Mouse (Mus musculus) adrenal gland, postnatal 10 days (tissue): ENCODE measurements around the gene Gm49673. TPM values are rescaled to one million over a fixed set of nuclear protein-coding genes. Genes with fewer than 3 reads are reported as not detected.
"Not testable (repeated sequence)": the region's sequence is repeated elsewhere in the genome, so short reads cannot be mapped to it uniquely, and the experiment has no call there.

ENCODE experiments used
- DNase-seq: peaks from one replicate; pipeline ENCODE4 v3.0.0; 2021; ENCODE audit warnings: mixed read lengths
- long read RNA-seq, 2 experiments: library from polyadenylated mRNA; stranded (forward); transcript quantifications; one replicate each; pipeline ENCODE4 v2.0.0; 2021
- total RNA-seq, 2 experiments: library from RNA; stranded (reverse); gene quantifications; 2 replicates each; pipeline ENCODE4 v1.2.3; 2021

Gm49673 gene
- under 1 TPM in 1 of 2 experiments, not detected in 1; 0.39 TPM for total RNA-seq
- long read RNA-seq, experiment 1, partial matches to known transcripts, result 3 of 10 reads
- long read RNA-seq, experiment 1, other reads (novel, unspliced or antisense), result 7 of 10 reads
- long read RNA-seq, experiment 2, partial matches to known transcripts, result 2 of 9 reads
- long read RNA-seq, experiment 2, other reads (novel, unspliced or antisense), result 7 of 9 reads

DNA sequence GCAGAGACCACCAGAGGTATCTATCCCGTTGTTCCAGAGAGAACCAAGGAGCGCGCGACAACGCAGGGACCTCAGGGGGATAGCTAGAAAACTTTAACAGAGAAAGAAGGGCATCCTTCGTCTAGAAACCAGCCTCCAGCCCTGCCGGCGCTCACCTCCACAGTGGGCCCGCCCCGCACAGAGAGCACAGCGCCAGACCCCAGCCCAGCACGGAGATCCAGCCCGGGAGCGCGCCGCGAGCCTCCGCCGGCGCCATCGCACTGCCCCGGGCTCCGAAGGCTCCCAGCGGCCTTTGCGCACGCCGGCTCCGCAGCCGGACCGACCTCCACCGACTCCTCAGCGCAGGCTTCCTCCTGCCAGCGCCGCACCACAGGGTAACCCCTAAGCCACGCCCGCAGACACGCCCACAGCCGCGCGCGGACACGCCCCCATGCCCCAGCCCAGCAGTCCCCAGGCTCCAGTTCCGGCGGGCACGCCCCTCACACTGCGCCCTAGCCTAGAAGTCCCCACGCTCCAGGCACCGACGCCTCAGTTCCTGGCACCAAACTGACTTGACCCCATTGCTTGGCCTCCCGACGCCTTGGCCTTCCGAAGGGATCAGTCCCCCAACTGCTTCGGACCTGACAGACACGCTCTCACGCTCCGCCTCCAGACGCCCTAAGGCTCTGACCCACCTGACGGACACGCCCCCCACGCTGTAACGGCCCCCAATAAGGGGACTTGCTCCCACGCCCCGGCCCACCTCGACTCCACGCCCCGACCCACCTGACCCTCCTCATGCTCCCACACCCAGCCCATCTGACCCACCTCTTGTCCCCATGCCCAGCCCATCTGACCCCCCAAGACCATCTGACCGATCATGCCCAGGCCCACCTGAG, at the start of gene Gm49673, which contains the start of gene Rnaset2a:
TSS of gene Gm49673 (minus strand) at position 350 of the 878 bp plus-strand sequence.
TSS of gene Rnaset2a (minus strand) at position 659 of the 878 bp plus-strand sequence.
- peak; percentile 43 for DNase-seq

DNA sequence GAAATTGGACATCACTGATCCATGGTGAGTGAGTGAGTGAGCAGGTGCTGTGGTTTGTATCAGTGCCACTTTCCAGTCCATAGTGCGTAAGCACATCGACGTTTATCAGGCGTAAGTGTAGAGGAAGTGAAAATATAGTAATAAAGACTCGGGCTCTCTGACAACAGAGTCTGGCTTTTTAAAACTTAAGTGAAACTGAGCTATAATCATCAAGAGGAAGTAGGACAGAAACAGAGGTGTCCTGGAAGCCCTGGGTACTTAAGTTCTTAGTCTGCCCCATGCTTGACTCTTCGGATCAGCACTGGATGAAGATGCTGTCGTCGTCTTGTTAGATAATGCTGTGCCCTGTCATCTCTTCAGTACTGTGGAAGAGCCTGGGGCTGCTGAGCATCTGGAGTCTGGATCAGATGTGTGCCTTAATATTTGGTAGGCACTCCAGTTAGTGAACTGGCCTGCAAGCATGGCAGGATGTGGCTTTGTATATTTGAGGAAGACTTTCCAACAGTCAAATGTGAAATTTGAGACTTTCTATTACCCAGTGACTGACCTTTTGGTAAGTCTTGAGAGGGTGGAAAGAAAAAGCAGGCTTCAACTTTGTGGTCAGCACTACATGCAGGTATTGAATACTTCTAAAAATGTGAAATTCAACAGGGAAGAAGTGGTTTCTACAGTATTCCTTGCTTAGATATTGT, 48.2 kb upstream of the Gm49673 start:
- DNase-seq, result no peak

DNA sequence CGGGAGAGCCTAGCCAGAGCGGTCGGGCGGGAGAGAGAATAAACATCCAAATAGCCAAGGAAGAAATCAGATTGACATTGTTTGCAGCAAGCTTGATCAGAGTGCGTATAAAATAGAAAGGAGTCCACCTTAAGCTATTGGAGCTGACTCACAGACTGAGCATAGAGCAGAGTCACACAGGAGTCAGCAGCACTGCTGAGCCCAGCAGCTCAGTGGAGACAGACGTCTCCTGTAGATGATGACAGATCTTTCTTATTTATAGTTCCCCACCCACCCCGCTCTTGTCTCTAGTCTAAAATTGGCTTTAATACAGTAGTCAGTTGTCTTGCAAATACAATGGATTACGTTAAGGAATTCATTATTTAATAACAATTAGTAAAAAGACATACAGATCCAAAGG, 46.1 kb upstream of the Gm49673 start:
- DNase-seq, result no peak

DNA sequence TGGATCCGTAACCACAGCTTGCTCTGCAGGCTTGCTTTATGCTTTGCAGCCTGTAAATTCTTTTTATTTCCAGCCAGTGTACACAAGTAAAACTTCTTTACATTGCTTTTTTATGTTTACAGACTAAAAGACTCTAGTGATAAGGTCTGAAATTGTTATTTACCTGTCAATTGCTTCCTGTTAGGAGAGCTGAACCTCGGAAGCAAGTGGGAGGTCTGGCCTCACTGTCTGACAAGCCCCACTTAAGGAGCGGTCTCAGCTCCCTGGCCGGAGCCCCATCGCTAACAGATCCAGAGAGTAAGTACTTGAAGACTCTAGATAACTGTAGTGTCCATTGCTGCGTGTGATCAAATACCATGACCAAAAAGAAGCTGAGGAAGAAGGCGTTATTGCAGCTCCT, 36.6 kb upstream of the Gm49673 start:
- no peak for DNase-seq

DNA sequence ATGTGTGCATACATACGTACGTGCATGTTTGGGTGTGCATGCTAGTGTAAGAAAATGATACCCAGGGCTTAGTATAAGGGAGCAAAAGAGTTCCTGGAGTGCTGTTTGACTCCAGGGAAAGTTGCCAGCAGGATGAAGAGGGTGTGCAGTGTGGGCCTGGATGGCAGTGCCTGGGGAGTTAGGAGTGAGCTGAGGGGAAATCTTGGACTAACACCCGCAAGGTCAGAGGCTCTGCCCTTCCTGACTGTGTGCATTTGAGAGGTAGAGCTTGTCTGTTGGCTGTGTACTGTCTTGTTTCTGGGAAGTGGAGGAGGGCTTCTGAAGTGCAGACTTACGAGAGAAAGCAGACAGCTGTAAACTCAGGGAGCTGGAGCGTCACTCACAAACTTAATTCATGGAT, 36.2 kb upstream of the Gm49673 start:
- no peak for DNase-seq

DNA sequence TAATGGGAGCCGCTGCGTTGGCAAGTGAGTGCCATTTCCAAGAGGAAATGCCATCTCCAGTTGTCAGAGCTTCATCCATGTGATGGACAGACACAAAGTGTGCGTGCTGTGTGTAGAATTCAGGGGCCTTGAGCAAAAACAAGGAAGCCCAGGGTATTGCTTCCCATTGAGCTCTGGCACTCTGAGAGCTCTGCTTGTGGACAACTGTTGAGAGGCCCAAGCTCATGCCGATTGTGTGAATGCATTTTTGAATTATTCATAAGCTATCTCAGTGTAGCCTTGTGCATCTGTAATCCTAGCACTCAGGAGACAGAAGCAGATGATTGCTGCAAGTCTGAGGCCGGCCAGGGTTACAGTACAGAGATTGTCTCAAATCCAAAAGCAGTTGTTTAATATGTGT, 29.5 kb upstream of the Gm49673 start:
- DNase-seq, result no peak

DNA sequence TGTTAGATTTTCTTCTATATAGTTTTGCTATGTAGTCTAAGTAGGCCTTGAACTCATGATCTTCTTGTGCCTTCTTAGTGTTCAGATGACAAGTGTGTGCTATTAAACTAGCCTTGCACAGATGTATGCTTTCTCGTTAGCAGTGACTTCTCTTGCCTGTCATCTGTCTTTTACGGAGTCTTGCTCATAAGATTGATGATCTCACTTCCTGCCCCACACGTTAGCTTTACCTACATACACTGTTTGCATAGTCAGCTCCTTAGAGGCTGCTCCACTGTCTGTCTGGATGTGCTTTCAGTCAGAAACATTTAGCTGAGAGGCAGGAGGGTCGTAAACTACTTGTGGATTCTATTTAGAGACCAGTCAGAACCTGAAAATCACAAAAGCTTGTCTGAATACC, 23.5 kb upstream of the Gm49673 start:
- no peak for DNase-seq

DNA sequence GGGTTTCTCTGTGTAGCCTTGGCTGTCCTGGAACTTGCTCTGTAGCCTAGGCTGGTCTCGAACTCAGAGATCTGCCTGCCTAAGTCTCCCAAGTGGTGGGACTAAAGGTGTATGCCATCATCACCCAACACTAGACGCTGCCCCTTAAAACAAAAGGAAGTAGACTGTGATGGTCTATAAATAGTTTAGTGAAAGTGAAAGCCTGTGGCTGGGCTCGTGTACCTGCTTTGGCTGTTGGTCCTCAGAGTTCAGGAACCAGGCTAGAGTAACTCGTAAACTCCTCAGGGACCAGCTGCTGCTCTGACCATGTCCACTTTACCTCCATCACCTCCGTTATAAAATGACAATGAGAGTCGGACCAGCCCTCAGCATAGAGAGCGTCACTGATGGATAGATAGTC, 22.7 kb upstream of the Gm49673 start:
- no peak for DNase-seq

DNA sequence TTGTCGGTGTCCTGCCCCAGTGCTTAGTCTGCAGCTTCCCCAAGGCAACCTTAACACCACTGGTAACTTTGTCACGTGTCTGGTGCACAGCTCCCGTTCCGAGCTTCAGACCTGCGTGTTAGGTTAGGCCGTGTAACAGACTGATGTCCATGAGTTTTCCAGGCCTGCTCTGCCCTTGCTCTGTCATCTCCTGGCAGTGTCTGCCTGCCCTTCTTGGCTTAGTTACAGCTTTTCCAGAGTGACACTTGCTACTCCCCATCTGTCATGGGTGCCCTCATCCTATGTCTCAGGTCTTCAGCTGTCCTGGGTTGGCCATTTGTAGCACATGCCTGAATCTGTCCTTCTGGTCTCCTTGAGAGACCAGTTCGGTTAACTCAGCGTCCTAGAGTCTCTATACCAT, 19.8 kb upstream of the Gm49673 start:
- peak; percentile 47 for DNase-seq

DNA sequence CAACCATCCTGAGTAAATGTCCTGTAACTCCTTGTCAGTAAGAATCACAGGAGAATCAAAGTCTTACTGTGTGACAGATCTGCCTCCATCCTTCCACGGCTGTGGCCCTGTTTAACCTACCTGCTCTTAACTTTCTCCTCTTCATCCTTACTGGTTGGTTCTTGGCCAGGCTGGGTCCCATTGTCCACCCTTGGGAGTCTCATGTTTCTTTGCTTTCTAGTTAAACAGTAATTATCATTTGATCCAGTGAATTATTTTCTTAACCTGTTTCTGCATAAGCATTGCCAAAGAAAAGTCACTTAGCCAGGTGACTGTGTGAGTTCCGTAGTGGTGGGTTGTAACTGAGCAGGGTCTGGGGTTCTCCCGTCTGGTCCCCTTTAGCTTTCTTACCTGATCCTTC, 18.9 kb upstream of the Gm49673 start:
- not testable (repeated sequence) for DNase-seq

DNA sequence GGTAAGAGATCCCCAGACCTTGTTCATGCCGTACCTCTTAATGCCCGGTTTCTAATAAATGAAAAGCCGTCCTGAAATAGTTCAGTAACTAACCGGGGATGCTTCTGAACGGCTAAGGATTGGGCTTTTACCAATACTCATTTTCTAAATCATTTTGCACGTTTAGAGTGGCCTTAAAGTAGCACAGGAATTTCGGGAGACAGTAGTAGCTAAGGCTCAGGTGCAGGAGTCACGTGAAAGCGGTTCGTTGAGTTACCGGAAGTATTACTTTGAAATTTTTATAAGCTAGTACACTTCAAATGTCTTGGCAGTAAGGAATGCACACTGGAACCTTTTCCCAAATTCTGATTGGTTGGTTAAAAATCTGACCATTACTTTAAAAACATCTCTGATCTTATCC, 18.4 kb upstream of the Gm49673 start:
- DNase-seq, result not testable (repeated sequence)

DNA sequence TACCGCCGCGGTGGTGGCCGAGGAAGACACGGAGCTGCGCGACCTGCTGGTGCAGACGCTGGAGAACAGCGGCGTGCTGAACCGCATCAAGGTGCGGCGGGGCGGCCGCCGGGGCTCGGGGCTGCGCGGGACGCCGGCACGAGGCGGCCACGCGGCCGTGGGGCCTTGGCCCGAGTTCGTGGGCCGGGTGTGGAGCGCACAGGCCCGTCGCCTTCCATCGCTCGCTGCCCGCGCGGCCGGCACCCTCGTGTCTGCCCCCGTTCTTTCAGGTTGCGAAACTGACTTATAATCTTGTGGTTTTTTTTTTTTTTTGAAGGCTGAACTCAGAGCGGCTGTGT, 18.0 kb upstream of the Gm49673 start:
- peak; percentile 38 for DNase-seq

DNA sequence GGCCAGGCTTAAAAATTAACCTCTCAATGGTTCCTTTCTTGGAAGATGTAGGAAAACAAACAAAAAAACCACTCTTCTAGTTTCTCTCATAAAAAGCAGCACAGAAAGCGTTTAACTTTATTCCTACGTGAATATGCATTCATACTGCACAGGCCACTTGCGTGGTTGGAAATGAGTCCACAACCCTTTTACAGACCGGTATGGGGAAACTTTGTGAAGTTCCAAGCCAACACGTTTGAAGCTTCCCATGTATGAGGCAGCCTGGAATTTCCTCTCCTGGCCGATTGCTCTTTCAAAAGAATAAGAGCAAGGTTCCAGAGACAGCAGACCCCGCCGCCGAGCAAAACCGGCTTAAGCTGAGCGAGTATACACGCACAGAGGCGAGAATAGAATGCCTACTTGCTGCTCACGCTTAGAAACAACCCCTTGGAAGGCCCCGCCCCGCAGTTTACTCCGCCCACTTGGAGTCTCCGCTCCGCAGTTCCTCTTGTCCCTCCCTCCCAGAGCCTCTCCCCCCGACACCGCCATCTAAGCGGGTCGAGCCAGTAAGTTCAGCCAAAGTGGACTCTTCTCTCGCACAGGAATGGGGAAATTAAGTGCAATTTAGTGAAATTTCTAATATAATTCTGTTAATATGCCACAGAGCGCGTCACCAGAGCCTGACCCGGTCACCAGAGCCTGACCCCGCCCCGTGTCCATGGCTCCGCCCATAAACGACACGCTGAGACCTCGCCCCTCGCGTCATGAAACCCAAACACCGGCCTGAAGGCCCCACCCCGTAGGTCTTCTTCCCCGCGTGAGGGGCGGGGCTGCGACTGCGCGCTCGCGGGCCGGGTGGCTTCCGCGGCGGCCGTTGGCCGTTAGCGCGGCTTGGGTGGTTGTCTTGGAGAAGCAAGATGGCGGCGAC, 17.4 kb upstream of the Gm49673 start, which contains the start of gene Fgfr1op:
TSS of gene Fgfr1op (plus strand) at position 801 of the 907 bp plus-strand sequence.
- peak; percentile 41 for DNase-seq

DNA sequence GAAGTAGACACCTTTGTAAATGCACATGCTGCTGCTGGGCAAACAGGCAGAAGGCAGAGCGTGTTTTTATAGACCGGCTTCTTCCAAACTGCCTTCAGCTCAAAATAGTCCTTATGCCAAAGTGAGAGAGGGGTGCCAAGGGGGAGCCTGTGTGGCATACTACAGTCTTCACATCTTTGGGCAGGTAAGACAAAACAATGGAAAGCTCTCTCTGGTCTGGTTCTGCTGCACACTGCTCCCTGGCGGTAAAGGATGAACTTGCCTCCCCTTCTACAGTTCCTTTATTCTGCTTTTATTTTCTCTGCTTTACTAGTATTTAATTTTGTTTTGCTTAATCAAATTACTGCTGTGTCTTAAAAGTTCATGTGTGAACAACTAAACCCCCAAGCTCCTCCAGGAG, 13.4 kb upstream of the Gm49673 start:
- DNase-seq, result peak; percentile 32

DNA sequence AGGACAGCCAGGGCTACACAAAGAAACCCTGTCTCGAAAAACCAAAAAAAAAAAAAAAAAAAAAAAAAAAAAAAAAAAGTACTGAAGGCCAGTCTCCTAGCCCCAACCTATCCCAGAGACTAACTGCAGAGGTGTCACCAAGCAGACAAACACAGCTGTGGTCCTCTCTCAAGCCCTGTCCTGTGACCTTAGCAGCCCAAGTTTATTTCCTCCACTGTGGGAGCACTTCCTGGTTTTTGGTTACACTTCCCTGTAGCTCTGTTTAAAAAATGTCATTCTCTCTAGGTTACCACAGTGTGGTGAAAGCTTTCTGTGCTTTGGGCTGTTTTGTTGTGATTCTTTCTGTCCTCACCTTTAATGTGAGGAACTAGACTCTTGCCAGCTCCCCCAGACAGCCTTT, 11.0 kb upstream of the Gm49673 start:
- not testable (repeated sequence) for DNase-seq

DNA sequence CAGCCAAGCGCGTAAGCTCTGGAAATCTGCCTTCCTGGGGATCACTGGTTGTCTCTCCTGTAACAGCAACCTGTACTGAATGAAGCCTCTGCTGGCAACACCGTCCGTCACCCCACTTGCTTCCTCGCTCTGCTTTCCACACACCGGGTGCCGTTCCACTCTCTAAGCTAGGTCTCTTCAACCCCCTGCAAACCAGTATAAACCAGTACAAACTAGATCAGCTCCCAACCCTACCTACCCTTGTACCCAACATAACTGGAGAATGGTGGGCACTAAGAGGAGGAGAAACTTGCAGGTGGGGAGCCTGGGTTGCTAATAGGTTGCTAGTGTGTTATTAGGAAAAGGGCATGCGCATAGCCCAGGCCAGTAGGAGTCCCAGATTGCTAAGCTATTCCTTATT, 8.4 kb upstream of the Gm49673 start:
- DNase-seq, result not testable (repeated sequence)

DNA sequence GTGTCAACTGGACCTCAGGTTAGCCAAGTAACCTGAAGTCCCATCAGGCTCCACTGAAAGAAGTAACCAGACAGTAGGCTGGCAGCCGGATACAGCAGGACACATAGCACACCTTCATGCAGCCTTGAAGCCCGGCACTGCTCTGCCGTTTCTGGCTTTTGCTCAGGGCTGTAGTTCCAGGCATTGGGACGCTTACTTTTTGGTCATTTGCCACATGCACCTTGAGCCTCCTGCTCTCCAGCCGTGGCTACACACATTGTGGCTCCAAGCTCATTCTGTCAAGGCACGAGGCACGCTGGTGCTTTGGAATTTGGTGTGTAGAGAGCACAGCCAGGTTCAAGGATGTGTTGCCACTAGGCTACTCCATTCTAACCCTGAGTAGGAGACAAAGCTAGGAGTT, 7.4 kb upstream of the Gm49673 start:
- not testable (repeated sequence) for DNase-seq

DNA sequence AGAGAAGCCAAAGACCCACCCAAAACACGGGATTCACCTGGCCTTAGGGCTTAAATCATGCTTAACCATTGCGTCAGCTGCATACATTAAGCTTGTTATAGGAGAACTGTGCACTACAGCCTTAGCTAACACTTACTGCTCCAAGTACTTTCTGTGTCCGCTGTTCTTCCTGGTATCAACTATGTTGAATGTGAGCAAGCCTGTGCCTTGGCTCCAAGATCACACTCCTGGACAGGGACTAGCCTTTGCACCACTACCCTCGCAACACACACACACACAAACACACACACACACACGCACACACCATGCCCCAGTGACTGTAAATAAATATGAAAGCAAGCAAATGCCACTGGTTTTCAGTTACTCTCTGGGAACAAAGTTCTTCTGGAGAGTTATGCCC, 657 bp downstream of the Gm49673 start:
- not testable (repeated sequence) for DNase-seq

DNA sequence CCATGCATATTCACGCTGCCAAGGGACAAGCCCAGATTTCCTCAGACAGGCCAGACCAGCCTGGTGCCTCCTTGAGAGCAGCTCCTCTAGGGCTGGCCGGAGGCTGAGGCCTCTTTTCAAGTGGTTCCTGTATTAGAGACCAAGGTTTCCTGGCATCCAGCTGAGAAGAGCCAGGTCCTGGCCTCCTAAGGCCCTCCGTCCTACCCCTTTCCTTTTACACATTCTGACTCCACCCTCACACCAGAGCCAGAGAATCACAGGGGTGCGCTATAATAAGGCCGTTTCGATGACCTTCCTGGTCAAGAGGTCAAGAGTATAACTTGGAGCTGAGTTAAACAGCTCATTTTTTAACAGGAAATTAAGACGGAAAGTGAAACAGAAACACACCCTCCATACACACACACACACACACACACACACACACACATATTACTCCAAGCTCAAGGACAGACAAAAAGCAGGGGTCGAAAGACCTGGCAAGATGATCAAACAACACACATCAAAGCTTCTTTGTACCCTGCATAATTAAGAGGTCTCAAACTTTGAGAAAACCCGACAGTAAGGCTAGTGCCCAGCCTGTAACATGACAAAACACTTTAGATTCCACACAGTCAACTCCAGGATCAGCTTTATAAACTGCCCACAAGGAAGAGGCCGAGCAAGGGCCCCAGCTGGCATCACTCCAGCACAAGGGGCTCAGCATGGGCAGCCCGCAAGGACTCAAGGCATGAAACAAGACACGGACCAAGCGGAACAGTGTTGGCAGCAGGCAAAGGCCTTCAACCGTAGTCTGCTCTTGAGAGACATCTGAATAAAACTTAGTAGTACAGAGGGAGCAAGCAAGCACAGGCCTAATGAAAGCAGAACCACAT, 3.5 kb downstream of the Gm49673 start:
- peak; percentile 34 for DNase-seq

DNA sequence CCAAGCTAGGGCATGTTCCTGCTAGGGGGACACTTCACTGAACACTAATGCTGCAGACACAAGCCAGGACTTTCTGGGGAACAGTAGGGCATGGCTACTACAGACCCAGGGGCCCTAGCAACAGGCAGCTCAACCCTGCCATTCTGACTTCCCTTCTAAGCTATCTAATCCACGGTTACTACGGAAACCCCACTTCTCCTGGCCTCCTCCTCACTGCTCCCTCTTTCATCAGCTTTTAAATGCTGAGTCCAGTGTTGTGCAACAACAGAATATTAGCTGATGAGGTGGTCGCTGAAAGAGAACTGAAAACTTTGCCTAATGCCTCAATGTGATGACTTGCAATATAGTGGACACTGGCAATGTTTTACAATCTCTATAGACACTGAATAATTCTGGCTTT, 7.4 kb downstream of the Gm49673 start:
- not testable (repeated sequence) for DNase-seq

DNA sequence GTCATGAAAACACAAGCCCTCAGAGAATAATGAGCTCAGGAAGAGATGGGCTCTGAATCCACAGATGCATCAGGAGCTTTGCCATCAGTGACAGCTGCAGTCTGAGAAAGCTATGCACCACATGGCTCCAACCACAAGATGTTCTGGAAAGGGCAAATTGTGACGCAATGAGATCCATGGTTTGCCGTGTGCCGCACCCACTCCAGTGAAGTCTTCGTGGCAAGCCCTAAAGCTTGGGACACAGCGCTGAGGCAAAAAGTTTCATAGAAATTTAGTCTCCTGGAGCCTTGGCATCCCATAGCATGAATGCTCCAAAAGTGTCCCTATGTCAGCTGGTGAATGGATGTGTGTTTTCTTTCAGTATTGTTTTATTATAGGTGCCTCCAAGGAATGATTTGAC, 9.5 kb downstream of the Gm49673 start:
- not testable (repeated sequence) for DNase-seq
